Mouse (Mus musculus) CH12.LX (cell line): Measurements from ENCODE around the gene Ddx41. TPM values are rescaled to one million over a fixed set of nuclear protein-coding genes. Genes with fewer than 3 reads are reported as not detected.

Experiments used
- DNase-seq: peaks from one replicate; pipeline ENCODE4 v3.0.0-alpha.2; 2013; ENCODE audit errors: extremely low read depth
- H3K27ac ChIP-seq: 2 replicates; pipeline ENCODE4 v1.5.1; 2012; ENCODE audit warnings: low read depth, mild to moderate bottlenecking, control low read depth, moderate library complexity; ENCODE audit not compliant: insufficient read depth
- H3K27me3 ChIP-seq: replicated peaks from 2 replicates; pipeline ENCODE3; 2012; ENCODE audit warnings: inconsistent platforms
- H3K36me3 ChIP-seq, 2 experiments: replicated peaks in 1 of 2; 2 replicates each; pipeline versions ENCODE3 to v1.6.1; 2012; ENCODE audit warnings: inconsistent platforms in 1 of 2, low read length in 1 of 2, mild to moderate bottlenecking in 1 of 2, mixed read lengths in 1 of 2, moderate library complexity in 1 of 2; ENCODE audit not compliant: control insufficient read depth in 1 of 2, insufficient read depth in 1 of 2
- H3K4me1 ChIP-seq, 2 experiments: 2 replicates each; pipeline ENCODE4 v1.6.1; 2012; ENCODE audit warnings: inconsistent platforms in 1 of 2, moderate library complexity in 1 of 2; ENCODE audit not compliant: insufficient read depth in 2 of 2, control insufficient read depth in 1 of 2
- H3K4me2 ChIP-seq: 2 replicates; pipeline ENCODE4 v1.6.1; 2012; ENCODE audit warnings: low read depth, mild to moderate bottlenecking, control low read depth; ENCODE audit not compliant: poor library complexity, insufficient read depth, severe bottlenecking
- H3K4me3 ChIP-seq, 3 experiments: fragments of 150-350 bp in 1 of 3; sonication (generic) in 1 of 3; replicated peaks in 1 of 3; 2 replicates each; pipeline versions ENCODE3 to v1.5.1; 2011 to 2012; ENCODE audit warnings: low read depth in 2 of 3, low read length in 2 of 3, mild to moderate bottlenecking in 2 of 3, moderate library complexity in 2 of 3, control low read depth in 1 of 3, improper control_type of control experiment in 1 of 3, inconsistent platforms in 1 of 3, mixed read lengths in 1 of 3; ENCODE audit not compliant: poor library complexity in 1 of 3
- H3K79me2 ChIP-seq: replicated peaks from 2 replicates; pipeline ENCODE4 v1.6.1; 2012; ENCODE audit warnings: mild to moderate bottlenecking, moderate library complexity; ENCODE audit not compliant: control insufficient read depth, poor library complexity, insufficient read depth, severe bottlenecking; ENCODE audit errors: extremely low read depth
- H3K9ac ChIP-seq: 2 replicates; pipeline ENCODE4 v1.6.1; 2012; ENCODE audit warnings: low read depth, mild to moderate bottlenecking, control low read depth, moderate library complexity; ENCODE audit not compliant: insufficient read depth
- H3K9me3 ChIP-seq: replicated peaks from 2 replicates; pipeline ENCODE3; 2012; ENCODE audit warnings: low read length, inconsistent platforms, mixed read lengths
- BHLHE40 ChIP-seq: IDR thresholded peaks from 2 replicates; pipeline ENCODE4 v1.6.1; 2011; ENCODE audit warnings: mild to moderate bottlenecking, low read depth, low read length, improper control_type of control experiment
- CHD1 ChIP-seq: IDR thresholded peaks from 2 replicates; pipeline ENCODE4 v1.6.1; 2012; ENCODE audit warnings: low read depth, low read length, improper control_type of control experiment, inconsistent platforms
- CHD2 ChIP-seq: IDR thresholded peaks from 2 replicates; pipeline ENCODE4 v1.6.1; 2011; ENCODE audit warnings: low read length, improper control_type of control experiment
- E2F4 ChIP-seq: IDR thresholded peaks from 2 replicates; pipeline ENCODE4 v1.6.1; 2011; ENCODE audit warnings: low read depth, low read length, improper control_type of control experiment; ENCODE audit not compliant: insufficient replicate concordance
- ELF1 ChIP-seq: IDR thresholded peaks from 2 replicates; pipeline ENCODE4 v1.6.1; 2014; ENCODE audit warnings: low read depth, mild to moderate bottlenecking, inconsistent platforms, low read length, improper control_type of control experiment
- ETS1 ChIP-seq: conservative IDR thresholded peaks from 2 replicates; pipeline ENCODE4 v1.6.1; 2012; ENCODE audit warnings: low read depth, mild to moderate bottlenecking, inconsistent platforms, low read length, improper control_type of control experiment, moderate library complexity
- GABPA ChIP-seq: IDR thresholded peaks from 2 replicates; pipeline ENCODE4 v1.6.1; 2012; ENCODE audit warnings: low read depth, low read length, improper control_type of control experiment, inconsistent platforms; ENCODE audit not compliant: insufficient replicate concordance
- MAFK ChIP-seq: IDR thresholded peaks from 2 replicates; pipeline ENCODE4 v1.6.1; 2011; ENCODE audit warnings: low read length, improper control_type of control experiment; ENCODE audit not compliant: insufficient replicate concordance
- MAX ChIP-seq: IDR thresholded peaks from 2 replicates; pipeline ENCODE4 v1.6.1; 2011; ENCODE audit warnings: low read length, improper control_type of control experiment
- MXI1 ChIP-seq: IDR thresholded peaks from 2 replicates; pipeline ENCODE4 v1.6.1; 2011; ENCODE audit warnings: mild to moderate bottlenecking, low read depth, low read length, improper control_type of control experiment
- MYC ChIP-seq: IDR thresholded peaks from 2 replicates; pipeline ENCODE4 v1.6.1; 2011; ENCODE audit warnings: low read depth, mild to moderate bottlenecking, improper control_type of control experiment, low read length
- RAD21 ChIP-seq: IDR thresholded peaks from 2 replicates; pipeline ENCODE4 v1.6.1; 2011; ENCODE audit warnings: low read depth, mild to moderate bottlenecking, low read length, improper control_type of control experiment, moderate library complexity
- RCOR1 ChIP-seq: conservative IDR thresholded peaks from 2 replicates; pipeline ENCODE4 v1.6.1; 2012; ENCODE audit warnings: low read depth, mild to moderate bottlenecking, inconsistent platforms, low read length, improper control_type of control experiment
- SIN3A ChIP-seq: IDR thresholded peaks from 2 replicates; pipeline ENCODE4 v1.6.1; 2012; ENCODE audit warnings: low read length, improper control_type of control experiment, inconsistent platforms
- SMC3 ChIP-seq: IDR thresholded peaks from 2 replicates; pipeline ENCODE4 v1.6.1; 2011; ENCODE audit warnings: low read depth, low read length, improper control_type of control experiment
- UBTF ChIP-seq: IDR thresholded peaks from 2 replicates; pipeline ENCODE4 v1.6.1; 2012; ENCODE audit warnings: low read depth, mild to moderate bottlenecking, inconsistent platforms, low read length, improper control_type of control experiment, moderate library complexity
- ZC3H11A ChIP-seq: IDR thresholded peaks from 2 replicates; pipeline ENCODE4 v1.6.1; 2012; ENCODE audit warnings: low read depth, mild to moderate bottlenecking, inconsistent platforms, low read length, improper control_type of control experiment
- ZKSCAN1 ChIP-seq: IDR thresholded peaks from 2 replicates; pipeline ENCODE4 v1.6.1; 2012; ENCODE audit warnings: low read depth, inconsistent platforms, low read length, improper control_type of control experiment, borderline replicate concordance
- dilution Hi-C: fragments of 300-500 bp; cut with MboI; formaldehyde crosslinking; loops from 2 replicates; pipeline ENCODE4 v1.14.3; 2020; ENCODE audit warnings: low sequenced_read_pairs; ENCODE audit not compliant: extremely low pct_unique_long_range_greater_than_20kb, extremely low pct_ligation_motif_present
- in situ Hi-C: fragments of 300-500 bp; cut with MboI; formaldehyde crosslinking; loops from 3 replicates; pipeline ENCODE4 v1.14.3; 2019; ENCODE audit warnings: low sequenced_read_pairs, low pct_ligation_motif_present, low pct_unique_long_range_greater_than_20kb, mixed read lengths
- polyA plus RNA-seq: library from polyadenylated mRNA; unstranded; fragments of >175 nt; gene quantifications from 2 replicates; pipeline ENCODE4 v1.2.1, GENCODE M21; 2012; ENCODE audit warnings: low read depth; ENCODE audit not compliant: insufficient read length
- total RNA-seq, 2 experiments: library from RNA; depleted of rRNA; stranded (reverse); fragments of 300-350 nt in 1 of 2; fragments of >200 nt in 1 of 2; gene quantifications; 2 replicates each; pipeline ENCODE4 v1.2.3; 2012 to 2014

Ddx41 gene
- total and polyA plus RNA-seq, 3 experiments = 56.6 to 107 (median 95.3) TPM

DNA sequence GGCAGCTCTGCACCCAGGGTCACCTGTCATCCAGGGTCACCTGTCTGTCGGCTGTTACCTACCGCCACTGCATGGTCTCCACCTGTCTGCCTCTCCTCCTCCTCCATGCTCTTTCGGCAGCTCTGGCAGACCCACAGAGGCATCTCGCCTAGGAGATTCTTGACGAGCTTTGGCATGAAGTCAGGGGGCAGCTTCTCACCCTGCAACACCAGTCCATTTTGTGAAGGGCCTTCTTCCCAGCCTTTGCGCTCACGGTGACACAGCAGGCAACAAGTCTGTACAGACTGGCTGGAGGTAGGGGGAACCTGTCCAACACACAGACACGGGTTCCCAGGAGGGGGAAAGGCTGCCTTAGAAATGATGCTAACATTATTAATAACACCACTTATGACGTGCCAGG lies 19.5 kb upstream of the Ddx41 start:
- Histone ChIP-seq H3K27ac (no peak overlapping the region), H3K79me2 (no peaks in the 10 kb centered on the region), H3K9me3 (no peaks in the 10 kb centered on the region), H3K4me3 (no peak overlapping the region), H3K4me2 (no peak overlapping the region), H3K9ac (no peak overlapping the region)
- dilution Hi-C loops (no loop called here), in situ Hi-C loops (no loop called here)
- DNase-seq = no peak
- TF ChIP-seq E2F4 (no peak), BHLHE40 (no peak), GABPA (no peak), ZKSCAN1 (no peak), MXI1 (no peak), ETS1 (no peak), SIN3A (no peak), RCOR1 (no peak), MYC (no peak), CHD2 (no peak), UBTF (no peak)
- TF ChIP-seq, all 38 proteins: peak for 0
- Histone ChIP-seq H3K4me1 (peaks cover 2 to 5% of the 10 kb centered on the region in 2 experiments; a peak in 2 of 4 replicates), H3K36me3 (peaks cover 22 to 86% of the 10 kb centered on the region in 2 experiments), H3K27me3 (no peaks in the 10 kb centered on the region)

DNA sequence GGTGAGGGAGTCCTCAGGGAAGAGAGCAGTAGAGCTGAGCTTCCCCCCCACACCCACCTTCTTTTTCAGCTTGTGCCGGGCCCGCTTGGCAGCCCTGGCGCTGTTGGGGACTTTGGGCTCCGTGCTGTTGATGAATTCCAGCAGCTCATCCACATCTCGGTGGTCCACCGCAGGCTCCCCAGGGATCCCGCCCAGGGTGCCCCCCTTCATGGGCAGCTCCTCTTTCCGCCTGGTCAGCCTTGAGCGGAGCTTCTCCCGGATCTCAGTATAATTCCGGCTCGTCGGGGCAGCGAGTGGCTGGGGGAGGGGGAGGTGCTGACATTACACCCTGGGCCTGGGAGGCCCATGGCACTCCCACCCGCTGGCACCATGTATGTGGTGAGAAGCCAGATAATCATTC lies 12.6 kb upstream of the Ddx41 start:
- H3K4me2 ChIP-seq = no peak overlapping the region
- no peak overlapping the region for H3K27ac ChIP-seq
- in situ Hi-C loops = no loop called here
- no peak overlapping the region for H3K9ac ChIP-seq
- H3K27me3 ChIP-seq = no peaks in the 10 kb centered on the region
- TF ChIP-seq MAX (no peak), CHD1 (no peak), ETS1 (no peak), MYC (no peak), GABPA (no peak), MXI1 (no peak), ZC3H11A (no peak)
- TF ChIP-seq, all 38 proteins: peak for 0
- no peak for DNase-seq
- H3K4me3 ChIP-seq = no peak overlapping the region
- H3K9me3 ChIP-seq = no peaks in the 10 kb centered on the region
- no peaks in the 10 kb centered on the region for H3K4me1 ChIP-seq
- dilution Hi-C loops = no loop called here
- no peaks in the 10 kb centered on the region for H3K79me2 ChIP-seq
- H3K36me3 ChIP-seq = peaks cover 59 to 99% of the 10 kb centered on the region in 2 experiments

DNA sequence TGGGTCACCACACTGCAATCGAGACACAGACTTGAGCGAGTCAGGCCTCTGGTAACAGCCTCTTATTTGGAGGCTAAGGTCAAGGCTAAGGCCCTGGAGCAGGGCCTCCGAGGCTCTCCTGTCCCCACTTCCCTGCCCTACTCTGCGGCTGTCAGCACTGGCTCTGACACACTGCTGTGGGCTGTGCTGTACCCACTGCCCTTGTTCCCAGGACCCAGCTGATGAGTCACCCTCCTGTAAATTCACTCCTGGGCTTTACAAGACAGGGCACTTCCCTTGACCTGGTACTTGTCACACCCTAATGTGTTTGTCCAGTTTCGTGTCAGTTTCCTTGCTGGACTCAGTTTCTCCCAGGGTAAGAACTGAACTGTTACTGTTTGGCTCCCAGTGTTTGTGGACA lies 12.0 kb upstream of the Ddx41 start:
- Histone ChIP-seq H3K4me3 (no peak overlapping the region), H3K27ac (no peak overlapping the region), H3K9me3 (no peaks in the 10 kb centered on the region), H3K27me3 (no peaks in the 10 kb centered on the region), H3K79me2 (no peaks in the 10 kb centered on the region), H3K36me3 (peaks cover 62 to 99% of the 10 kb centered on the region in 2 experiments), H3K4me2 (no peak overlapping the region), H3K9ac (no peak overlapping the region), H3K4me1 (no peaks in the 10 kb centered on the region)
- DNase-seq = no peak
- dilution Hi-C loops = no loop called here
- in situ Hi-C loops = no loop called here
- TF ChIP-seq ELF1 (no peak), SMC3 (no peak), GABPA (no peak), MAFK (no peak), RAD21 (no peak)
